Mouse (Mus musculus) midbrain, embryonic 13.5 days (tissue): Measurements from ENCODE around the gene Pip5k1c. TPM values are rescaled to one million over a fixed set of nuclear protein-coding genes. Genes with fewer than 3 reads are reported as not detected.
A peak's percentile ranks its signal among the peaks of the same experiment; 100 is the strongest.

ENCODE experiments used
- ATAC-seq: fragments of 200-750 bp; cut with Nextera tagmentation; 2 replicates; pipeline ENCODE4 v1.8.0; 2017; ENCODE audit warnings: mild to moderate bottlenecking, moderate TSS enrichment, moderate library complexity
- H3K27ac ChIP-seq: fragments of 300-500 bp; sonication (generic); 2 replicates; pipeline ENCODE4 v1.5.1; 2015; ENCODE audit warnings: inconsistent platforms, mild to moderate bottlenecking, moderate library complexity
- H3K27me3 ChIP-seq: fragments of 300-500 bp; sonication (generic); 2 replicates; pipeline ENCODE4 v1.6.1; 2015; ENCODE audit warnings: mild to moderate bottlenecking, inconsistent platforms
- H3K36me3 ChIP-seq: fragments of 300-500 bp; sonication (generic); 2 replicates; pipeline ENCODE4 v1.6.1; 2015; ENCODE audit warnings: mild to moderate bottlenecking, inconsistent platforms
- H3K4me1 ChIP-seq: fragments of 300-500 bp; sonication (generic); replicated peaks from 2 replicates; pipeline ENCODE4 v1.6.1; 2015; ENCODE audit warnings: inconsistent platforms
- H3K4me2 ChIP-seq: fragments of 300-500 bp; sonication (generic); replicated peaks from 2 replicates; pipeline ENCODE4 v1.6.1; 2015; ENCODE audit warnings: moderate library complexity, mild to moderate bottlenecking, inconsistent platforms
- H3K4me3 ChIP-seq: fragments of 300-500 bp; sonication (generic); replicated peaks from 2 replicates; pipeline ENCODE4 v1.5.1; 2015; ENCODE audit warnings: mild to moderate bottlenecking, inconsistent platforms
- H3K9ac ChIP-seq: fragments of 300-500 bp; sonication (generic); replicated peaks from 2 replicates; pipeline ENCODE4 v1.6.1; 2015; ENCODE audit warnings: mild to moderate bottlenecking, inconsistent platforms
- H3K9me3 ChIP-seq: fragments of 300-500 bp; sonication (generic); 2 replicates; pipeline ENCODE4 v1.6.1; 2016; ENCODE audit warnings: mild to moderate bottlenecking, inconsistent platforms
- WGBS: fragments of 180-500 bp; shearing (Covaris S2); methylation state at CpG from one replicate; pipeline ENCODE4 v1.1.7; 2015; 5-methylcytosine and 5-hydroxymethylcytosine counted together
- polyA plus RNA-seq: library from polyadenylated mRNA; unstranded; fragments of >200 nt; fragmentation: Nextera tagmentation; extraction: Ambion mirVana; gene quantifications from 2 replicates; pipeline ENCODE4 v1.2.1, GENCODE M21; 2015

Gene Pip5k1c
- polyA plus RNA-seq, 1 experiment from 2014 or later = 99.6 TPM

DNA sequence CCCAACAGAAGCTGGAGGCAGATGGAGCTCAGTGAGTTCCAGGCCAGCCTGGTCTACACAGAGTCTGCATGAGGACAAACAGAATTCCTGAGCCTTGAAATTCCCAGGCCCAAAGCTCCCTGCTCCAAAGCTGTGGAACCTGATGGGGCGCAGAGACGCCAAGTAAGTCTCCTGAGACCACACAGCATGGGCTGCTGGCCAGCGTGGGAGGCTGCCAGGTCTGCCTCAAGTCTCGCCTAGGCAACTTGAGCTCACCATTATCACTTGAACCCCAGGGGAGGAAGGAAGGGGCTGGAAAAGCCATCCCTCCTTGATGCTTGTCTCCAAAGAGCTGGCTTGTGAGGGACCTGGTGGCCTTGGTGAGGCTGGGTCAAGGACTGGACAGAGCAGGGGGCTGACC, 37.2 kb downstream of the Pip5k1c start:
- ATAC-seq = no peak
- Histone ChIP-seq H3K9ac (no peak overlapping the region), H3K4me1 (0 out of 2 replicates have a peak, but pooled peaks cover 4% of the 10 kb centered on the region), H3K36me3 (peaks cover 31% of the 10 kb centered on the region), H3K27me3 (peaks cover 36% of the 10 kb centered on the region), H3K27ac (no peak overlapping the region), H3K9me3 (no peaks in the 10 kb centered on the region), H3K4me3 (no peak overlapping the region), H3K4me2 (no peak overlapping the region)
- WGBS = 67% methylated on average over 4 of the region's 4 CpGs

DNA sequence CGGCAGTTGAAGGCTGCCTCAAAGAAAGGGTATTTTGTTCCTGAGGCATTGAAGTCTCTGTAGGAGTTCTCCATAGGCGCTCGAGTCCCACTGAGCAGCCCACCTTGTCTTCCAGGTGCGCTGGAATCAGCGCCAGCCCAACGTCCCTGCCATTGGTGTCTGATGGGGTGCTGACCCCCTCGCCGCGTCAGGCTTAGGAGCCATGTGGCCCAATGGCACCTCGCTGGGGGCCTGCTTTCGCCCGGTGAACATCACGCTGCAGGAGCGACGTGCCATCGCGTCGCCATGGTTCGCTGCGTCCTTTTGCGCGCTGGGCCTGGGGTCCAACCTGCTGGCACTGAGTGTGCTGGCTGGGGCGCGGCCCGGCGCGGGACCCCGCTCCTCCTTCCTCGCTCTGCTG, 39.5 kb downstream of the Pip5k1c start:
- H3K27me3 ChIP-seq = peaks cover 40% of the 10 kb centered on the region
- H3K9me3 ChIP-seq = no peaks in the 10 kb centered on the region
- H3K9ac ChIP-seq = 0 out of 2 replicates have a peak overlapping the region, but pooled peaks have one; percentile 10
- ATAC-seq = no peak
- H3K4me2 ChIP-seq = no peak overlapping the region
- 0 out of 2 replicates have a peak, but pooled peaks cover 4% of the 10 kb centered on the region for H3K4me1 ChIP-seq
- no peak overlapping the region for H3K4me3 ChIP-seq
- 10% methylated on average over 29 of the region's 29 CpGs for WGBS
- peaks cover 8% of the 10 kb centered on the region for H3K36me3 ChIP-seq
- no peak overlapping the region for H3K27ac ChIP-seq

DNA sequence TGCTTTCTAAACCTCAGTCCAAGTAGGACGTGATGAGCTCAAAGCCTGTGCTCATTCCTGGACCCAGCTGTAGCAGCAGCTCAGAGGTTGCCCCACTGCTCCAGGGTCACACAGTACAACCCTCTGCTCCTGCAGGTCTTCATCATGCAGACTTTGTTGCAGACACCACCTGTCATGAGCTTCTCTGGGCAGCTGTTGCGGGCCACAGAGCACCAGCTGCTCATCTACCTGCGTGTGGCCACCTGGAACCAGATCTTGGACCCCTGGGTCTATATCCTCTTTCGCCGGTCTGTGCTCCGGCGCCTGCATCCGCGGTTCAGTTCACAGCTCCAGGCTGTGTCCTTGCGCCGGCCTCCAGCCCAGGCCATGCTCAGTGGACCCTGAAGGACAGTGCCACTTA, 41.6 kb downstream of the Pip5k1c start:
- H3K27ac ChIP-seq = no peak overlapping the region
- no peaks in the 10 kb centered on the region for H3K36me3 ChIP-seq
- peaks cover 52% of the 10 kb centered on the region for H3K27me3 ChIP-seq
- no peak overlapping the region for H3K9ac ChIP-seq
- 0 out of 2 replicates have a peak, but pooled peaks cover 4% of the 10 kb centered on the region for H3K4me1 ChIP-seq
- 56% methylated on average over 11 of the region's 11 CpGs for WGBS
- no peaks in the 10 kb centered on the region for H3K9me3 ChIP-seq
- H3K4me3 ChIP-seq = no peak overlapping the region
- no peak overlapping the region for H3K4me2 ChIP-seq
- no peak for ATAC-seq

DNA sequence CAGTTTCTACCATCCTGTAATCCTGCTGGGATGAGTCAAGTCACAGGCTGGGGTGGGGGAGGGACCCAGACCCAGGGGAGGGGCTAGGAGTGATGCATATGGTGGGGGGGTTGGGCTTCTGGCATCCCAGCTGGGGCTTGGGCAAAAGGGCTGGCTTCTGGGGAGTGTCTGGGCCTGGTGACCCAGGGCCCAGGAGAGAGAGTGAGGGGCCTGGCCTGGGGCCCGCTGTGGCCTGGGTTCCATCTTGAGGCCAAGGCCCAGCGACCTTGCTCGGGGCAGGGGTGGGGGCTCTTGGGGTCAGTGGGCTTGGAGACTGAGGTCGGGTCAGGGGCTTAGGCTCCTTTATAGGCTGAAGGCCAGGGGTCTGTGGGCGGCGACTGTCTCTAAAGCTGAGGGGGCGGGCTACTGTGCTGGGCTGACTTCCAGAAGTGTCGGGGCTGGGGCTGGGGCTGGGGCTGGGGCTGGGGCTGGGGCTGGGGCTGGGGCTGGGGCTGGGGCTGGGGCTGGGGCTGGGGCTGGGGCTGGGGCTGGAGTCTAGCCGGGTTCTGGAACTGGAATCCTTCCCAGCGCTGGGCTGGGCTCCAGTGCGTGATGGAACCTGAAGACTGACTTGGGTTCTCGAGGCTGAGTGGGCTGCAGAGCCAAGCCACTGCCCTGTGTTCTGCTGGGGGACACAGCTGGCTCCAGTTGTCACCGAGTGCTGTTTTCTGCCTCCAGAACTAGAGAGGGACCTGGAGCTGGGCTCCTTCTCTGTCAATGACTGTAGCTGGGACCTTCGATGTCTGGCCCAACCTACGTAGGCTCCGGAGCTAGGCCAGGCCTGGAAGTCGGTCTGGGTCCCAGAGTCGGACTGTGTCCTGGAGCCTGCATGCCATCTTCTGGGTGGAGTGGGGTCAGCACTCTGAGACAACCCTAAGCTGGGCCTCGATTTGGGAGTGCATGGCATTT, 42.9 kb downstream of the Pip5k1c start:
- Histone ChIP-seq H3K9ac (peak overlapping the region; percentile 46; the same call in 1 of the 2 replicates), H3K4me1 (0 out of 2 replicates have a peak, but pooled peaks cover 4% of the 10 kb centered on the region), H3K27me3 (peaks cover 50% of the 10 kb centered on the region), H3K4me2 (no peak overlapping the region), H3K9me3 (no peaks in the 10 kb centered on the region), H3K4me3 (no peak overlapping the region), H3K36me3 (no peaks in the 10 kb centered on the region), H3K27ac (no peak overlapping the region)
- no peak for ATAC-seq
- 33% methylated on average over 18 of the region's 19 CpGs for WGBS

DNA sequence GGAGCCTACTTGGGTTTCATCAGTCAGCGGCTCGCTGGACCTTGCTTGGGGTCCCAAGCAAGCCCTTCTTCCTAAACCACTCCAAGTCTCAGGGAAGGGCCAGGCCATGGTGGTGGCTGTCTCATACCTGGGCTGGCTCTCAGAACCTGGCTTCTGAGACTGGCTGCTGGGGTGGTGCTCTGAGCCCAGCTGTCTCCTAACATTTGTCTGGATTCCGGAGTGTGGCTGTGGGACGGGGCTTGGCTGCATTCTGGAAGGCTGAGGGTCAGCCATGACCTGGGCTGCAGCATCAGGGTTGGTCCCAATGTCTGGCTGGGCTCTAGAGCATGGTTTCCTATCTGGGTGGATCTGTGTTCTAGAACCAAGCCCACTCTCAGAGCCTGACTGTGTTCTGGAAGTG, 43.8 kb downstream of the Pip5k1c start:
- no peaks in the 10 kb centered on the region for H3K9me3 ChIP-seq
- ATAC-seq = no peak
- H3K4me1 ChIP-seq = 0 out of 2 replicates have a peak, but pooled peaks cover 4% of the 10 kb centered on the region
- no peak overlapping the region for H3K4me2 ChIP-seq
- WGBS = 93% methylated on average over 4 of the region's 4 CpGs
- H3K9ac ChIP-seq = no peak overlapping the region
- H3K27ac ChIP-seq = no peak overlapping the region
- H3K36me3 ChIP-seq = no peaks in the 10 kb centered on the region
- H3K4me3 ChIP-seq = no peak overlapping the region
- H3K27me3 ChIP-seq = peaks cover 55% of the 10 kb centered on the region

DNA sequence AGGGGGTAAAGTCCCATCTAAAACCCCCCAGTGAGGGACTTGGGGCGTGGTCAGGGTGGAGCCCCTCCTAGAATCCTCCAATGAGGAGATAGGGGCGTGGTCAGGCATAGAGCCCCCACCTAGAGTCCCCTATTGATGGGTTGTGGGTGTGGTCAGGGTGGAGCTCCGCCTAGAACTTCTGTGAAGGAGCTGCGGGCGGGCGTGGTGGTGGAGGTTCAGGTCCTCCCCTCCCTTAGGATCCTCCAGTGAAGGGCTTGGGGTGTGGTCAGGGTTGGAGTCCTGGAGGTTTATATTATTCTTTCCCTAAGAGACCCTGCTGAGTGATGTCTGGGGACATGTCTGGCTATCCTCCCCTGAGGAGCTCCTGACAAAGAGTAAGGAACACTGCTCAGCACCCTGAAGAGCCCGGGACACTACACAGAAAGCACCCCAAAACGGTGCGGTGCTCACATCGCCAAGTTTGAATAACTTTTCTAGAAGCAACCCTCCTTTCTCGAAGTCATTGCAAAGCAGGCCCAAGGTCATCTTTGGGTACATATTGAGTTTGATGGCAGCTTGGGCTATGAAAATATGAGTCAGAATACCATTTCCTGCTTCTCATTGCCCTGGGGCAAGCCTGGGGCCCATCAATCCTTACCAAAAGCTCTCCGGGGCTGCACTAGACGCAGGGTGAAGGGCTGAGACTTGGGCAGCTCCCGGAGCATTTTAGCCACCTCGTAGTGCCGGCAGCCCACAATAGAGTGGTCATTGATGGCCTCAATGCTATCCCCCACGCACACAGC, 48.0 kb downstream of the Pip5k1c start:
- H3K27ac ChIP-seq = no peak overlapping the region
- no peak overlapping the region for H3K9ac ChIP-seq
- peaks cover 67% of the 10 kb centered on the region for H3K27me3 ChIP-seq
- H3K4me3 ChIP-seq = no peak overlapping the region
- H3K4me2 ChIP-seq = no peak overlapping the region
- no peaks in the 10 kb centered on the region for H3K9me3 ChIP-seq
- WGBS = 39% methylated on average over 17 of the region's 17 CpGs
- peaks cover 9% of the 10 kb centered on the region for H3K4me1 ChIP-seq
- no peaks in the 10 kb centered on the region for H3K36me3 ChIP-seq
- no peak for ATAC-seq

DNA sequence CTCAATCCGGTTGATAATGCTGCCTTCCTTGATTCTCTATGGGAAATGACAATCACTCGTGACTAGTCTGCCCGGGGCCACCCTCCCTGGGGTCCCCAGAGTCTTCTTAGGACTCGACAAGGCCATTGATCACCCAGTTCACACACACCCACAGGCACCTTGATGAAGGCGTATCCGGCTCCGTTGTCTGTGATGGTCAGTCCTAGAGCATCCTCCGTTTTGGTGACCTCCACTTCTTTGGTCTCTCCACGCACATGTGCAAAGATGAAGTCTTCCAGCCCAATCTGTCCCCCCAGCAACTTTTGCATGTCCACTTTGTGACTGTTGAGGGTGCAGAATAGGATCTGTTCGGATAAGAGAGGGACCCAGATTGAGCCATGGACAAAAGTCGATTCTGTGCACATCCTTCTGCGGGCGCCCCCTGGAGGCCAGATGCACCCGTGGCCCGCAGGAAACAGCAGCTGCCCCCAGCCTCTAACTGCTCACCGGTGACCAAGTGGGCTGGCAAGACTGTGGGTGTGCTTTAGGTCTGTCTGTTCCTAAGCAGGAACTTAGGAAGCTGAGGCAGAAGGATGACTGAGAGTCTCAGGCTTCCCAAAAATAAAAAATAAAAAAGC, 48.7 kb downstream of the Pip5k1c start:
- Histone ChIP-seq H3K4me1 (peaks cover 10% of the 10 kb centered on the region), H3K27me3 (peaks cover 73% of the 10 kb centered on the region), H3K36me3 (no peaks in the 10 kb centered on the region), H3K9ac (no peak overlapping the region), H3K9me3 (no peaks in the 10 kb centered on the region), H3K27ac (no peak overlapping the region), H3K4me3 (no peak overlapping the region), H3K4me2 (no peak overlapping the region)
- WGBS = 31% methylated on average over 16 of the region's 16 CpGs
- no peak for ATAC-seq

DNA sequence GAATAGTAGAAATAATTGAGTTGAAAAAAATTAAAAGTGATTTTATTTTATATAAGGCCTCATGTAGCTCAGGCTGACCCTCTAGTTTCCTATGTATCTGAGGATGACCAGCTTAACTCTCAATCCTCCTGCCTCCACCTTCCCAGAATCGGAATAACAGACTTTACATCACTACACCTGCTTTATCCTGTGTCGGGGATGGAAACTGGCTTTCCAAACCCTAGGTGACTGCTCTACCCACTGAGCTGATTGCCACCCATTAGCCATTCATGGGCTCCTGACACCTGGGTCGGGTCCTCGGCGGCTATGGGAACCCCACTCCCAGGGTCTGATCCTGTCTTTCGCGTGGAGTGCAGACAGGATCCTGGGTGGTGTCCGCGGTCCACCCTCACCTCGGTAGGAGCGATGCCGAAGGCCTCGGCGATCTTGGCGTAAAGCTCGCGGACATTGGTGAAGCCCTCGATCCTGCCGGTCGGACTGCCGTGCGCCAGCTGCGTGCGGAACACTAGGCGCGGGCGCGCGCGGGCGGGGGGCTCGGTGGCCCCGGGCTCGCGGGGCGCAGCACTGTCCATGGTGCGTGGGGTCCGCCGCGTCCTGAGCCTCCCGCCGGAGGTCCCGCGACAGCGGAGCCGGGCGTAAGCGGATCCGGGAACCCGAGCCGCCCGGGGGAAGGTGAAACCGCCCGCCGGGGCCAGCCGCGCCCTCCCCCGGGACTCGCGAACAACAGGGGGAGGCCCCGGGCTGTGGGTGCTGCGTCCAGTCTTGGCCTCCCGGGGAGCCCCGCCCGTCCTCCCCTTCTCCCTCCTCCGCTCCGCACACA, 50.1 kb downstream of the Pip5k1c start, which contains the start of gene Gipc3:
Gene Gipc3 (minus strand): TSS at position 581 of the 820 bp plus-strand sequence.
- peak within 1 kb of the TSS; percentile 64 for H3K4me2 ChIP-seq
- peak within 1 kb of the TSS; percentile 42 for H3K4me3 ChIP-seq
- peaks cover 18% of the 10 kb centered on the region for H3K4me1 ChIP-seq
- 4% methylated on average over 63 of the region's 67 CpGs for WGBS
- no peak within 1 kb of the TSS for H3K27ac ChIP-seq
- peaks cover 4% of the 10 kb centered on the region; the same call in 1 of the 2 replicates for H3K36me3 ChIP-seq
- peaks cover 79% of the 10 kb centered on the region for H3K27me3 ChIP-seq
- 0 out of 2 replicates have a peak, but pooled peaks have one; percentile 7 for ATAC-seq
- peak within 1 kb of the TSS; percentile 66 for H3K9ac ChIP-seq
- H3K9me3 ChIP-seq = no peaks in the 10 kb centered on the region

DNA sequence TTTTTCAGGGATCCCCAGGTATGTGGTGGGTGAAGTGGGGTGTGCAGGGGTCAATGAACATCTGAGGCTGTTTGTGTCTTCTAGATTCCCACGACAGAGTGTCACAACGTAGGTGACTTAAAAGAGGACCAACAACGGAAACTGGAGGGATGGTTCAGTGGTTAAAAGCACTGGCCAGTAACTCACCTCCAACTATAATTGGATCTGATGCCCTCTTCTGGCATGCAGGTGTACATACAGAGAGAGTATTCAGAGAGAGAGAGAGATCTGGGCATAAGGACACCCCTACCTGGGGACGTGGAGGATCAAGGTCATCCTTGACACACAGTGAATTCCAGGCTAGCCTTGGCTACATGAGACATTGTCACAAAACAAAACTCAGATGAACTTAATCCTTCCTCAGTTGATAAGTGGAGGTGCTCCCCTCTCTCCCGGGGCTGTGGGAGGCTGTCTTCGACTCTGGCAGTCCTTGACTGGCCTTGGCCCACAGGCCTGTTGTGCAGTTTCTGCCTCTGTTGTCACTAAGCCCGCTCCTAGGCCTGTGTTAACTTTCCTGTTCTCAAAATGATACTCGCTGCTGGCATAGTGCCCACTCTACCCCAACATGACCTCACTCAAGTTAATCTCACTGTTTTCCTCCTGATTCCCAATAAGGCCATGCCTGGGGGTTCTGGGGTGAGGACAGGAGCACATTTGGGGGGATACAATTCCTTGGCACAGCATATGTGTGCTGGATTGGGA, 51.8 kb downstream of the Pip5k1c start:
- no peak overlapping the region for H3K4me3 ChIP-seq
- H3K4me1 ChIP-seq = peaks cover 27% of the 10 kb centered on the region
- H3K9me3 ChIP-seq = no peaks in the 10 kb centered on the region
- WGBS = 57% methylated on average over 8 of the region's 8 CpGs
- peaks cover 71% of the 10 kb centered on the region for H3K27me3 ChIP-seq
- H3K9ac ChIP-seq = no peak overlapping the region
- ATAC-seq = no peak
- H3K4me2 ChIP-seq = no peak overlapping the region
- H3K36me3 ChIP-seq = peaks cover 8% of the 10 kb centered on the region; the same call in 1 of the 2 replicates
- no peak overlapping the region for H3K27ac ChIP-seq

DNA sequence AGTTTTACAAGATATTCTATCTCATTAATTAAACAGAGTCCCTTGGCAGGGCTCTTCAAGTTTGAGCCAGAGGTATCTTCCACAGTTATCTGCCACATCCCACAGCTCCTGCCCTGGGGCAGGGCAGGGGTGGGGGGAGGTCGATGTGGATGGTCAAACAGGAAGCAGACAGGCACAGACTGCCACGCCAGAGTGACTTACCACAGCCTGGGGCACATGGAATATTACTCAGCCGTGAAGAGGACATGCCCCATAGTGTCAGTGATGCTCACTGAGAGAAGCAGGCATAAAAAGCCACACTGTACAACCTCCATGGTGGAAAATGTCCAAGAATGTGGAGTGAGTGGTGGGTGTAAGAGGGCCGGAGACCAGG, 52.4 kb downstream of the Pip5k1c start:
- Histone ChIP-seq H3K4me3 (no peak overlapping the region), H3K27me3 (peaks cover 71% of the 10 kb centered on the region), H3K9ac (no peak overlapping the region), H3K9me3 (no peaks in the 10 kb centered on the region), H3K36me3 (peaks cover 8% of the 10 kb centered on the region; the same call in 1 of the 2 replicates), H3K4me2 (no peak overlapping the region), H3K27ac (no peak overlapping the region), H3K4me1 (peaks cover 32% of the 10 kb centered on the region)
- no peak for ATAC-seq
- WGBS = 92% methylated on average over 4 of the region's 4 CpGs
